Mouse (Mus musculus) liver, adult 2 months (tissue): ENCODE data around the gene Ccdc85c.

Source experiments
- CTCF ChIP-seq: fragments of 200-500 bp; IDR thresholded peaks from 2 replicates; pipeline ENCODE4 v1.5.1; 2011; ENCODE audit warnings: low read depth, low read length, control low read depth
- POLR2A ChIP-seq: fragments of 200-500 bp; IDR thresholded peaks from 2 replicates; pipeline ENCODE4 v1.6.1; 2011; ENCODE audit warnings: low read length, control low read depth; ENCODE audit not compliant: insufficient read depth; ENCODE audit errors: extremely low read depth

DNA sequence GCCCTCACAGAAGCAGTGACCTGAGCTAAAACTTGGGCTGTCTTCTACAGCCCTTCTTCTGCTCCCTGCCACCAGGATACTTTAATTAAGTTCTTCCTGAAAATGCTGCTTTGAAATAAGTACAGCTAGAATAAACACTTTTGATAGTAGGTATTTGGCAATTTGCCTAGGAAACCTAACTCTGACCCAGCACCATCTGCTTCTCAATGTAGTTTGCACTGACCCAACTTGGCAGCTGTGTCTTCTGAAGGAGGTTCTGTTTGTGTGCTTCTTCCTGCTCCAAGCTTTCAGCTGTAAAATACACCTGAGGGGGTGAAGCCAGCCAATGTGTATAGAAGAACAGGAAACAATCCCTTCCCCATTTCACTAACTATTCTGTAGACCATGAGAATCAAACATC, 103.9 kb downstream of the Ccdc85c start:
- no peak for TF ChIP-seq CTCF
- no peak for TF ChIP-seq POLR2A
